Mouse (Mus musculus) liver, embryonic 14.5 days (tissue): ENCODE results near the gene Zfp609.

ENCODE experiments used
- CTCF ChIP-seq: IDR thresholded peaks from 2 replicates; pipeline ENCODE4 v1.5.1; 2016; ENCODE audit warnings: antibody characterized with exemption, low read depth, control low read depth
- EP300 ChIP-seq: IDR thresholded peaks from 2 replicates; pipeline ENCODE4 v1.6.1; 2016; ENCODE audit warnings: antibody characterized with exemption, low read depth

DNA sequence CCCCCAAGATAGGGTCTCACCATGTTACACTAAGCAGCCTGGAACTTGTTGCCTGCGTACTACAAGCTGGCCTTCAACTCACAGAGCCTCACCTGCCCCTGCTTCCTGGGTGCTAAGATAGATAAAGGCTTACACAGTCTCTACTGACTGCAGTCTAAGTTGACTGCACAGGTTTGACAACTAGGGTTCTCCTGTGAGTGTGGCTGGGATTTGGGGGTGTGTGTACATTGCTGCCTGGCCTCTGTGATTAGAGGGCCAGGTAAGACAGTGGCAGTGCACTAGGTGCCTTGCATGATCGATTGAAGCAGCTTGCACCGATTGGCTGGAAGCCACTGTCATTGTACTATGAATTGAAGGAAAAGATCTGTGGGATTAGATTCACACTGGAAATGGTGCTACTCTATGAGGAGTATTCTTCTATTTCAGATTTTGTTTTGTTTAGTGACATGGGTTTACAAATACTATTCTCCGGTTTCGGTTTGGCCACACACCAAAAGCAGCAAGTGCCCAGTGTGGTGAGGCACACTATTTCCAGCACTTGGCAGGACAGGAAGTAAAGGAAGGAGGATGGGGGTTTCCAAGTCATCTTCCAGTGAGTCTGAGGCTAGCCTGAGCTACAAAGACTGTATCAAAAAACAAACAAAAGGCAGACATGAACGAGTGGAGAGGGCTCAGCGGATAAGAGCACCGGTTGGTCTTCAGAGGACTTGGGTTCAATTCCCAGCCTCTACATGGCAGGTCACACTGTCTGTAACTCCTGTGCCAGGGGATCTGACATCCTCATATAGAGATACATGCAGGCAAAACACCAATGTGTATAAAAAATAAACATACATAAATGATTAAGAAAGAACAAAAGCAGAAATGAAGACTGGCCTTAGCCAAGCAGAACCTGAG is 151.7 kb downstream of the Zfp609 start:
- TF ChIP-seq CTCF (no peak), EP300 (no peak)
